Mouse (Mus musculus): Measurements from ENCODE around the gene Olfr78. TPM values are rescaled to one million over a fixed set of nuclear protein-coding genes. Genes with fewer than 3 reads are reported as not detected.

Gene Olfr78
- polyA plus RNA-seq (2015; fragmentation: Nextera tagmentation; extraction: Ambion mirVana), result 0.02 and 0.04 TPM in 2 replicates

GRCm38 (mm10) chr7:102759266-102759665, at the start of gene Olfr78, which contains the start of gene Olfr560:
TSS of gene Olfr78 (minus strand) at chr7:102759471.
TSS of gene Olfr560 (minus strand) at chr7:102759366.
- Histone ChIP-seq H3K27ac (ENCODE audit: low read length) (no peak within 1 kb of the TSS), H3K4me3 (ENCODE audit: low read depth, low read length) (no peak within 1 kb of the TSS), H3K4me1 (ENCODE audit: control insufficient read depth, low read depth, low read length) (no peaks in the 10 kb centered on the region), H3K36me3 (ENCODE audit: control insufficient read depth, insufficient read depth) (no peaks in the 10 kb centered on the region), H3K27me3 (ENCODE audit: control insufficient read depth, insufficient read depth, low read depth, low read length) (no peaks in the 10 kb centered on the region), H3K9ac (ENCODE audit: low read depth, low read length) (no peak within 1 kb of the TSS), H3K9me3 (replicated peaks; ENCODE audit: control insufficient read depth, low read length) (no peaks in the 10 kb centered on the region), H3K4me2 (ENCODE audit: low read depth, low read length) (no peak within 1 kb of the TSS)
- no peak for ATAC-seq (ENCODE audit: low read depth)
- 76% methylated on average over 4 of the region's 4 CpGs for WGBS (ENCODE audit: insufficient replicate concordance)

GRCm38 (mm10) chr7:102803180-102803579, 43.9 kb upstream of the Olfr78 start, which contains the start of gene Olfr564:
TSS of gene Olfr564 (plus strand) at chr7:102803480.
- Histone ChIP-seq H3K4me1 (ENCODE audit: control insufficient read depth, low read depth, low read length) (no peaks in the 10 kb centered on the region), H3K27ac (ENCODE audit: low read length) (no peak within 1 kb of the TSS), H3K36me3 (ENCODE audit: control insufficient read depth, insufficient read depth) (no peaks in the 10 kb centered on the region), H3K9ac (ENCODE audit: low read depth, low read length) (no peak within 1 kb of the TSS), H3K27me3 (ENCODE audit: control insufficient read depth, insufficient read depth, low read depth, low read length) (no peaks in the 10 kb centered on the region), H3K9me3 (replicated peaks; ENCODE audit: control insufficient read depth, low read length) (no peaks in the 10 kb centered on the region), H3K4me3 (ENCODE audit: low read depth, low read length) (no peak within 1 kb of the TSS), H3K4me2 (ENCODE audit: low read depth, low read length) (no peak within 1 kb of the TSS)
- ATAC-seq (ENCODE audit: low read depth), result no peak

GRCm38 (mm10) chr7:102770921-102771320, 11.7 kb upstream of the Olfr78 start, which contains the start of gene Olfr561:
TSS of gene Olfr561 (plus strand) at chr7:102771221.
- H3K27ac ChIP-seq (ENCODE audit: low read length), result no peak within 1 kb of the TSS
- H3K9ac ChIP-seq (ENCODE audit: low read depth, low read length), result no peak within 1 kb of the TSS
- H3K27me3 ChIP-seq (ENCODE audit: control insufficient read depth, insufficient read depth, low read depth, low read length), result no peaks in the 10 kb centered on the region
- H3K9me3 ChIP-seq (replicated peaks; ENCODE audit: control insufficient read depth, low read length), result no peaks in the 10 kb centered on the region
- H3K4me3 ChIP-seq (ENCODE audit: low read depth, low read length), result no peak within 1 kb of the TSS
- H3K36me3 ChIP-seq (ENCODE audit: control insufficient read depth, insufficient read depth), result no peaks in the 10 kb centered on the region
- no peaks in the 10 kb centered on the region for H3K4me1 ChIP-seq (ENCODE audit: control insufficient read depth, low read depth, low read length)
- ATAC-seq (ENCODE audit: low read depth), result no peak
- WGBS (ENCODE audit: insufficient replicate concordance), result 30% methylated on average over 2 of the region's 2 CpGs
- no peak within 1 kb of the TSS for H3K4me2 ChIP-seq (ENCODE audit: low read depth, low read length)

- 14% methylated on average over 1 of the region's 1 CpGs for WGBS (ENCODE audit: insufficient replicate concordance)
- H3K27me3 ChIP-seq (ENCODE audit: control insufficient read depth, insufficient read depth, low read depth, low read length), result no peaks in the 10 kb centered on the region
- H3K4me1 ChIP-seq (ENCODE audit: control insufficient read depth, low read depth, low read length), result no peaks in the 10 kb centered on the region
- no peaks in the 10 kb centered on the region for H3K9me3 ChIP-seq (replicated peaks; ENCODE audit: control insufficient read depth, low read length)
- H3K9ac ChIP-seq (ENCODE audit: low read depth, low read length), result no peak overlapping the region
- ATAC-seq (ENCODE audit: low read depth), result no peak
- no peak overlapping the region for H3K4me2 ChIP-seq (ENCODE audit: low read depth, low read length)
- H3K4me3 ChIP-seq (ENCODE audit: low read depth, low read length), result no peak overlapping the region
- H3K27ac ChIP-seq (ENCODE audit: low read length), result no peak overlapping the region
- H3K36me3 ChIP-seq (ENCODE audit: control insufficient read depth, insufficient read depth), result no peaks in the 10 kb centered on the region
These were observed 7.2 kb downstream of the Olfr78 start for GRCm38 (mm10) chr7:102752086-102752485.

GRCm38 (mm10) chr7:102737705-102738104, 21.6 kb downstream of the Olfr78 start:
- no peaks in the 10 kb centered on the region for H3K4me1 ChIP-seq (ENCODE audit: control insufficient read depth, low read depth, low read length)
- no peaks in the 10 kb centered on the region for H3K9me3 ChIP-seq (replicated peaks; ENCODE audit: control insufficient read depth, low read length)
- H3K27ac ChIP-seq (ENCODE audit: low read length), result no peak overlapping the region
- no peak overlapping the region for H3K4me3 ChIP-seq (ENCODE audit: low read depth, low read length)
- no peak for ATAC-seq (ENCODE audit: low read depth)
- WGBS (ENCODE audit: insufficient replicate concordance), result 36% methylated on average over 2 of the region's 2 CpGs
- H3K9ac ChIP-seq (ENCODE audit: low read depth, low read length), result no peak overlapping the region
- H3K36me3 ChIP-seq (ENCODE audit: control insufficient read depth, insufficient read depth), result no peaks in the 10 kb centered on the region
- no peaks in the 10 kb centered on the region for H3K27me3 ChIP-seq (ENCODE audit: control insufficient read depth, insufficient read depth, low read depth, low read length)
- no peak overlapping the region for H3K4me2 ChIP-seq (ENCODE audit: low read depth, low read length)

- 57% methylated on average over 1 of the region's 1 CpGs for WGBS (ENCODE audit: insufficient replicate concordance)
- H3K9me3 ChIP-seq (replicated peaks; ENCODE audit: control insufficient read depth, low read length), result no peaks in the 10 kb centered on the region
- H3K4me3 ChIP-seq (ENCODE audit: low read depth, low read length), result no peak overlapping the region
- ATAC-seq (ENCODE audit: low read depth), result no peak
- no peak overlapping the region for H3K27ac ChIP-seq (ENCODE audit: low read length)
- H3K9ac ChIP-seq (ENCODE audit: low read depth, low read length), result no peak overlapping the region
- H3K4me1 ChIP-seq (ENCODE audit: control insufficient read depth, low read depth, low read length), result no peaks in the 10 kb centered on the region
- no peaks in the 10 kb centered on the region for H3K27me3 ChIP-seq (ENCODE audit: control insufficient read depth, insufficient read depth, low read depth, low read length)
- no peak overlapping the region for H3K4me2 ChIP-seq (ENCODE audit: low read depth, low read length)
- no peaks in the 10 kb centered on the region for H3K36me3 ChIP-seq (ENCODE audit: control insufficient read depth, insufficient read depth)
These were observed 25.5 kb downstream of the Olfr78 start for GRCm38 (mm10) chr7:102733793-102734192.

GRCm38 (mm10) chr7:102727391-102727790, 31.9 kb downstream of the Olfr78 start, which contains the start of gene Olfr559:
TSS of gene Olfr559 (minus strand) at chr7:102727491.
- Histone ChIP-seq H3K36me3 (ENCODE audit: control insufficient read depth, insufficient read depth) (no peaks in the 10 kb centered on the region), H3K9me3 (replicated peaks; ENCODE audit: control insufficient read depth, low read length) (no peaks in the 10 kb centered on the region)
- ATAC-seq (ENCODE audit: low read depth), result no peak

GRCm38 (mm10) chr7:102718970-102719369, 40.3 kb downstream of the Olfr78 start, which contains the start of gene Olfr33:
TSS of gene Olfr33 (minus strand) at chr7:102719070.
- Histone ChIP-seq H3K27me3 (ENCODE audit: control insufficient read depth, insufficient read depth, low read depth, low read length) (no peaks in the 10 kb centered on the region), H3K27ac (ENCODE audit: low read length) (no peak within 1 kb of the TSS), H3K4me3 (ENCODE audit: low read depth, low read length) (no peak within 1 kb of the TSS), H3K9ac (ENCODE audit: low read depth, low read length) (no peak within 1 kb of the TSS), H3K4me2 (ENCODE audit: low read depth, low read length) (no peak within 1 kb of the TSS), H3K9me3 (replicated peaks; ENCODE audit: control insufficient read depth, low read length) (no peaks in the 10 kb centered on the region), H3K36me3 (ENCODE audit: control insufficient read depth, insufficient read depth) (no peaks in the 10 kb centered on the region), H3K4me1 (ENCODE audit: control insufficient read depth, low read depth, low read length) (no peaks in the 10 kb centered on the region)
- WGBS (ENCODE audit: insufficient replicate concordance), result 21% methylated on average over 1 of the region's 1 CpGs
- ATAC-seq (ENCODE audit: low read depth), result no peak

More at GRCm38 (mm10) chr7:102727391-102727790, 31.9 kb downstream of the Olfr78 start, which contains the start of gene Olfr559:
- H3K4me3 ChIP-seq (ENCODE audit: low read depth, low read length), result no peak within 1 kb of the TSS
- no peaks in the 10 kb centered on the region for H3K4me1 ChIP-seq (ENCODE audit: control insufficient read depth, low read depth, low read length)
- H3K4me2 ChIP-seq (ENCODE audit: low read depth, low read length), result no peak within 1 kb of the TSS
- no peak within 1 kb of the TSS for H3K27ac ChIP-seq (ENCODE audit: low read length)
- H3K9ac ChIP-seq (ENCODE audit: low read depth, low read length), result no peak within 1 kb of the TSS
- H3K27me3 ChIP-seq (ENCODE audit: control insufficient read depth, insufficient read depth, low read depth, low read length), result no peaks in the 10 kb centered on the region

GRCm38 (mm10) chr7:102701915-102702314, 57.4 kb downstream of the Olfr78 start, which contains the start of gene Olfr558:
TSS of gene Olfr558 (plus strand) at chr7:102702215.
- no peaks in the 10 kb centered on the region for H3K27me3 ChIP-seq (ENCODE audit: control insufficient read depth, insufficient read depth, low read depth, low read length)
- H3K4me2 ChIP-seq (ENCODE audit: low read depth, low read length), result no peak within 1 kb of the TSS
- H3K4me3 ChIP-seq (ENCODE audit: low read depth, low read length), result no peak within 1 kb of the TSS
- H3K9me3 ChIP-seq (replicated peaks; ENCODE audit: control insufficient read depth, low read length), result no peaks in the 10 kb centered on the region
- ATAC-seq (ENCODE audit: low read depth), result no peak
- H3K9ac ChIP-seq (ENCODE audit: low read depth, low read length), result no peak within 1 kb of the TSS
- H3K27ac ChIP-seq (ENCODE audit: low read length), result no peak within 1 kb of the TSS
- no peaks in the 10 kb centered on the region for H3K4me1 ChIP-seq (ENCODE audit: control insufficient read depth, low read depth, low read length)
- no peaks in the 10 kb centered on the region for H3K36me3 ChIP-seq (ENCODE audit: control insufficient read depth, insufficient read depth)

Data from liver, embryonic 16.5 days (tissue).